Mouse (Mus musculus) B cell, adult 2 months (primary cell): ENCODE data around the gene Enpp3.
"Not testable (repeated sequence)": the region's sequence is repeated elsewhere in the genome, so short reads cannot be mapped to it uniquely, and the experiment has no call there.

Source experiments
- DNase-seq, 2 experiments: peaks; one replicate each; pipeline ENCODE4 v3.0.0; 2022

Gene Enpp3

GRCm38 (mm10) chr10:24822842-24823241 is 19.8 kb downstream of the Enpp3 start:
- DNase-seq: no peak

GRCm38 (mm10) chr10:24821990-24822676 is 20.5 kb downstream of the Enpp3 start:
- no peak for DNase-seq

GRCm38 (mm10) chr10:24819526-24819925 is 23.1 kb downstream of the Enpp3 start:
- no peak for DNase-seq

- DNase-seq: no peak
Measured at GRCm38 (mm10) chr10:24810639-24811038, 32.0 kb downstream of the Enpp3 start.

GRCm38 (mm10) chr10:24806756-24807155 is 35.9 kb downstream of the Enpp3 start:
- no peak for DNase-seq

GRCm38 (mm10) chr10:24805876-24806275 is 36.7 kb downstream of the Enpp3 start:
- DNase-seq: no peak

GRCm38 (mm10) chr10:24805173-24805572 is 37.5 kb downstream of the Enpp3 start:
- DNase-seq: no peak

GRCm38 (mm10) chr10:24802742-24803244 is 39.8 kb downstream of the Enpp3 start:
- not testable (repeated sequence) for DNase-seq

GRCm38 (mm10) chr10:24801796-24802195 is 40.8 kb downstream of the Enpp3 start:
- no peak for DNase-seq

GRCm38 (mm10) chr10:24797246-24797645 is 45.4 kb downstream of the Enpp3 start:
- DNase-seq: peak; percentile 84

GRCm38 (mm10) chr10:24792756-24793155 is 49.9 kb downstream of the Enpp3 start:
- no peak for DNase-seq

GRCm38 (mm10) chr10:24789747-24790545 is 52.7 kb downstream of the Enpp3 start:
- peak; percentile 74 to 75 for DNase-seq

- DNase-seq: no peak
Measured at GRCm38 (mm10) chr10:24785345-24785744, 57.3 kb downstream of the Enpp3 start.

GRCm38 (mm10) chr10:24784624-24785276 is 57.9 kb downstream of the Enpp3 start:
- DNase-seq: no peak

- DNase-seq: no peak
Measured at GRCm38 (mm10) chr10:24783946-24784345, 58.7 kb downstream of the Enpp3 start.

GRCm38 (mm10) chr10:24778643-24779020 is 64.0 kb downstream of the Enpp3 start:
- no peak for DNase-seq

GRCm38 (mm10) chr10:24777916-24778642 is 64.5 kb downstream of the Enpp3 start:
- DNase-seq: no peak

GRCm38 (mm10) chr10:24769496-24769895 is 73.1 kb downstream of the Enpp3 start:
- no peak for DNase-seq

GRCm38 (mm10) chr10:24767695-24768094 is 74.9 kb downstream of the Enpp3 start:
- DNase-seq: no peak

GRCm38 (mm10) chr10:24766061-24766460 is 76.6 kb downstream of the Enpp3 start:
- no peak for DNase-seq

- DNase-seq: no peak
Measured at GRCm38 (mm10) chr10:24765151-24765755, 77.4 kb downstream of the Enpp3 start.

GRCm38 (mm10) chr10:24764640-24765039 is 78.0 kb downstream of the Enpp3 start:
- DNase-seq: no peak
